Mouse (Mus musculus): ENCODE results near the gene Garnl3.

DNA sequence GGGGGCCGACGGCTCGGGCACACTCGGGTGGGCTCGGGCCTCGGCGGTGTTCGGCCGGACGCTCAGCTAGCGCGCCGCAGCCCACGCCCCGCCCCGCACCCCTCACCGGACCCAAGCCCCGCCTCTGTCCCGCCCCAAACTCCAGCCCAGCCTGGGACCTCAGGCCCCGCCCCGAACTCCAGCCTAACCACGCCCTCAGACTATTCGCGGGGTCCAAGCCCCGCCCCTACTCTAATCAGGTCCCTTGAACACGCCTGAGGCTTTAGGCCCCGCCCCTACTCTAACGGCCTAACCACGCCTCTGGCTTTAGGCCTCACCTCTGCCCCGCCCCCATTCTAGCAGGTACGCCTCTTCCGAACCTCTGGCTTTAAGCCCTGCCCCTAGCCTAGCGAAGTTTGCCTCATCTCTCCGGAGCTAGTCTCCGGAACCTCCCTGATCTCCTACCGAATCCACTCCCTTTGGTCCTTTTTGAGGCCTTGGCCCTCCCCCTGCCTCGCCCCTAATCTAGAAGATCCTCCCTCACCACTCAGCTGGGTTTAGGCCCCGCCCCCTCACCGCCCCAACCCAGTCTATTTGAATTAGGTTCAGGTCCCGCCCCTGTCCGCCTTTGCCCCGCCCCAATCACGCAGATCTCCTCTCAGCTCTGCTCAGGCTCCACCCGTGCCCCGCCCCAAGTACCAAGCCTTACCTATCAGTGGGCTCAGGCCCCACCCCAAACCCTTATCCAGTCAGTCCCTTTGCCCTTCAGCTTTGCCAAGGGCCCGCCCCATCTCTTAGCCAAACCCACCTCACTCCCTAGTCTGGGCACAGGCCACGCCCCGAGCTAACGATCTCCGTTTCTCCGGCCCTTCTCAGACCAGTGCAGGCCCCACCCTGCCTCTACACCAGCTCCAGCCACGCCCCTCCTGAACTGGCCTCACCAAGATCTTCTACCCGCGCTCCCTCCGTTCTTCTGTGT, 649 bp downstream of the Garnl3 start:
- TF ChIP-seq CHD2 (IDR thresholded peaks at IDR 0.05; ENCODE audit: low read depth, low read length) (no peak), ZNF384 (IDR thresholded peaks at IDR 0.05; ENCODE audit: low read depth, low read length) (no peak), ZC3H11A (IDR thresholded peaks at IDR 0.05; ENCODE audit: borderline replicate concordance, low read depth, low read length) (no peak), MAFK (IDR thresholded peaks at IDR 0.05; ENCODE audit: insufficient read depth, low read depth, low read length) (no peak), HCFC1 (IDR thresholded peaks at IDR 0.05; ENCODE audit: borderline replicate concordance, insufficient read depth, low read length) (no peak)

Data from ES-E14 (cell line).